Mouse (Mus musculus) bone marrow macrophage, adult 2 months (primary cell): Measurements from ENCODE around the gene Nf2.

ENCODE experiments used
- CTCF ChIP-seq: IDR thresholded peaks from 2 replicates; pipeline ENCODE4 v1.5.1; 2012; ENCODE audit warnings: low read depth, mild to moderate bottlenecking, low read length, moderate library complexity
- POLR2A ChIP-seq: IDR thresholded peaks from 2 replicates; pipeline ENCODE4 v1.6.1; 2012; ENCODE audit warnings: mild to moderate bottlenecking, low read depth, low read length, borderline replicate concordance

DNA sequence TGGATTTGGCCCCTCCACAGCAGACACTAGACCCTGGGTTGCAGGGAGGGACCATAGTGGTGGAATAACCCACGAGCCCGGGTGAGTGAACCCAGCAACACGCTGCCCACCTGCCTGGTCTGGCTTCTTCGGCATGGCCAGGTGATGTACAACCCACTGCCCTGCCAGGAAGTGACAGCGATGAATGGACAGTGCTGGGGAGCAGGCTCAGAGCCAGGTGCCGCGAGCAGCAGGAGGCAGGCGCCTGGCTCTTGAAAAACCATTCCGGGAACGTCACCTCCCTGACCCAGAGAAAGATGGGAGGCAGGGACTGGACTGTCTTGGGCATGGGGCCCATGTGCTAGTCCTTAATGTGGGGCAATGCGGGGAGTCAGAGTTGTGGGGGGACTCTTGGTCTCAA is 94.5 kb downstream of the Nf2 start:
- TF ChIP-seq CTCF, result no peak
- no peak for TF ChIP-seq POLR2A
